In the genomic region with DNA sequence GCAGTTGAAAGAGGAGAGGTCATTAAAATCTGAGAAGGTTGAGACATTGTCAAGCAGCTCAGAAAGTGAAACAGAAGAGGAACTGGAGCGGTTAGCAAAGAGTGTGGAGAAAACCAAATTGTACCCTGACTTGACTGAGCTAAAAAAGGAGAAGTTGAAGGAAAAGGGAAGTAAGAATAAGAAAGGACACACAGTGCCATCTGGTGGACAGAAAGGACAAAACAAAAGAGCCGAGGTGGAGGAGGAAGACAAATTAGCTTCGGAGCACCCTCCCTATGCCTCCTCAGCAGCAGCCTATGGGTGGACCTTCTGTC, we compare ENCODE assay signal across 7 mouse cellular contexts. TPM values are rescaled to one million over a fixed set of nuclear protein-coding genes. Genes with fewer than 3 reads are reported as not detected.
DNase-seq lines count a peak whose midpoint lies in the region; ATAC-seq and TF ChIP-seq lines count a peak whose summit lies in the region.

No protein-coding gene starts in this region.

- DNase-seq in layer of hippocampus, adult 9-11 months = peak; percentile 42
- no peak for DNase-seq in layer of hippocampus, adult 8-10 months (ENCODE audit: low spot score in 2 of 2)
- DNase-seq in MEL-GATA-1-ER (ENCODE audit: extremely low read depth, low read depth) = peak; percentile 91
- DNase-seq in neural tube, embryonic 10.5 days (ENCODE audit: extremely low spot score, low spot score) = no peak
- DNase-seq in left cerebral cortex, adult 11 months (ENCODE audit: low spot score) = no peak

- ATAC-seq in megakaryocyte, adult 5-6 weeks (ENCODE audit: poor library complexity, severe bottlenecking) = peak; percentile 69

- H3K4me1 ChIP-seq in cortical plate, adult 2 months (ENCODE audit: control insufficient read depth, insufficient read depth, low read length) = no peaks in the 10 kb centered on the region

- no peak overlapping the region for H3K4me3 ChIP-seq in cortical plate, adult 2 months (ENCODE audit: insufficient read depth, low read length)

- no peak for TF ChIP-seq POLR2A in cortical plate, adult 2 months (IDR thresholded peaks at IDR 0.05; ENCODE audit: extremely low read depth, insufficient read depth, low read length)

- H3K27ac ChIP-seq in cortical plate, adult 2 months (ENCODE audit: insufficient read depth, low read length) = 0 out of 2 replicates have a peak overlapping the region, but pooled peaks have one; percentile 51

- TF ChIP-seq CTCF in cortical plate, adult 2 months (IDR thresholded peaks at IDR 0.05; ENCODE audit: extremely low read depth, insufficient read depth, low read length) = peak; percentile 34; the same call in 1 of the 2 replicates

RNA-seq across cellular contexts. Expression of gene Cdkl4, which starts 13.0 kb away (rescaled TPM):
- total RNA-seq in layer of hippocampus, adult 8-10 months (2022) = 10 to 100 TPM; 15.4 to 20.6 (median 16.9) TPM
- polyA plus RNA-seq in cortical plate, adult 2 months (2012; rRNA removed) = 12.4 and 14.0 TPM in 2 replicates
- total RNA-seq in megakaryocyte, adult 5-6 weeks (2015) = 0.32 and 2.2 TPM in 2 replicates
- total RNA-seq in megakaryocyte, adult 5-6 weeks (2017) = 0.40 and 0.65 TPM in 2 replicates

Comparison
In these comparisons a context has a peak if more than half of its experiments do, and no peak if none do; other contexts are left out.
1. DNase-seq: peak in layer of hippocampus, adult 9-11 months (single experiment) and MEL-GATA-1-ER (single experiment); none in layer of hippocampus, adult 8-10 months (0 of 2), neural tube, embryonic 10.5 days (single experiment) and left cerebral cortex, adult 11 months (single experiment).
2. RNA of gene Cdkl4, which starts 13.0 kb away (total RNA-seq): 15.4 to 20.6 TPM in layer of hippocampus, adult 8-10 months; 0.32 to 2.2 TPM in megakaryocyte, adult 5-6 weeks; every median in the first group is over 4 times any median in the second.